Mouse (Mus musculus): ENCODE measurements around the gene Fbxw22. TPM values are rescaled to one million over a fixed set of nuclear protein-coding genes. Genes with fewer than 3 reads are reported as not detected.
"Not testable (repeated sequence)": the region's sequence is repeated elsewhere in the genome, so short reads cannot be mapped to it uniquely, and the experiment has no call there.

Gene Fbxw22
- total RNA-seq (2022): not detected

GRCm38 (mm10) chr9:109404196-109404595 lies at the start of gene Fbxw22:
TSS of gene Fbxw22 (minus strand) at chr9:109404296.
- DNase-seq (ENCODE audit: low spot score in 2 of 2): not testable (repeated sequence)

DNA sequence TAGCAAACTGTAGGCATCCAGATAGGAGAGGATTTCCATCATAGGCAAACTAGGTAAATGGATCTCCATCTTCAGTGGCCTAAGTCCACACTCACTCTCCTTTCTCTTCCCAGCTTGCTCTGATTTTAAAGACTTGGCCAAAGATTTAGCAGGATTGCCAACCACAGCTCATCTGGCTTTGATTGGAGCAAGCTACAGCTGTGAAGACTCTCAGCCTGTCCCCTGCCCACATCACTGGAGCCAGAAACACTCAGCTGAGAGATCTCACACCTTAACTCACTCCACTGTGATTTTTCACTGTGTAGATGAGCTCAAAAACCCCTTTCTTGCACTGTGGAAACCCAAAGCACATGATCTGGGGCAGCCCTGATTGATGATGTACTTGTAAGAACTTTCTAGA lies 44.9 kb upstream of the Fbxw22 start, which contains the start of gene Fbxw16:
Fbxw16 (minus strand) TSS at position 101 of the 400 bp plus-strand sequence.
- DNase-seq (ENCODE audit: low spot score in 2 of 2): no peak

DNA sequence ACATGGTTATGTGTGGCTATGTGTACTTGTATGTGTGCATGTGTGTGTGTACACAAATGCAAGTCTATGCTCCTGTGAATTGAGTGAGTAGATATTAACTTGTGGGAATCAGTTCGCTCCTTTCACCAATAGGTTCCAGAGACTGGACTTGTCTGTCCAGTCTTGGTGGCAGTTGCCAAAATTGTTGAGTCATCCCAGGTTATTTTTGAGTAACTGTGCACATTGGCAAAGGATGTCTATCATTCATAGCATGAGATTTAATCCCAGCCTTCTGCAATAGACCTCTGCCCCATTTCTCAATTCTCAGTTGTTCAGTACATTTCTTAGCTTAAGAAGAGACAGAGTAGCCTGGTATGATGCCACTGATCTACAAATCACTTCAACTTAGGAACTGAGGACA lies 28.9 kb upstream of the Fbxw22 start:
- no peak for DNase-seq (ENCODE audit: low spot score in 2 of 2)

GRCm38 (mm10) chr9:109339559-109339958 lies 64.5 kb downstream of the Fbxw22 start, which contains the start of gene Fbxw28:
TSS of gene Fbxw28 (minus strand) at chr9:109339659.
- not testable (repeated sequence) for DNase-seq (ENCODE audit: low spot score in 2 of 2)

Other genes with a start within 250 kb of the Fbxw22 start
- not detected for gene Fbxw21, start 242.3 kb downstream of the Fbxw22 start, total RNA-seq (2022)
- gene Fbxw13, start 208.3 kb downstream of the Fbxw22 start, total RNA-seq (2022): not detected
- gene Fbxw20, start 169.5 kb downstream of the Fbxw22 start, total RNA-seq (2022): not detected
- not detected for gene Fbxw14, start 116.6 kb downstream of the Fbxw22 start, total RNA-seq (2022)
- gene Fbxw28, start 64.6 kb downstream of the Fbxw22 start, total RNA-seq (2022): not detected
- not detected for gene Fbxw16, start 44.8 kb upstream of the Fbxw22 start, total RNA-seq (2022)
- gene Fbxw19, start 91.6 kb upstream of the Fbxw22 start, total RNA-seq (2022): not detected
- gene Fbxw15, start 164.0 kb upstream of the Fbxw22 start, total RNA-seq (2022): not detected
- not detected for gene Fbxw24, start 221.8 kb upstream of the Fbxw22 start, total RNA-seq (2022)

All from left cerebral cortex, adult 8-10 months (tissue).